Mouse (Mus musculus) MEL (cell line): Measurements from ENCODE around the gene Hist2h2ac. TPM values are rescaled to one million over a fixed set of nuclear protein-coding genes. Genes with fewer than 3 reads are reported as not detected.

ENCODE experiments used
- DNase-seq: peaks from one replicate; pipeline ENCODE4 v3.0.0; 2011; ENCODE audit warnings: low read depth, low spot score
- H3K27ac ChIP-seq: 2 replicates; pipeline ENCODE4 v1.5.1; 2012; ENCODE audit warnings: low read depth, mild to moderate bottlenecking, control low read depth, low read length, moderate library complexity; ENCODE audit not compliant: control insufficient read depth
- H3K27me3 ChIP-seq, 2 experiments: fragments of 150-350 bp in 1 of 2; sonication (generic) in 1 of 2; 2 replicates each; pipeline ENCODE4 v1.6.1; 2012; ENCODE audit warnings: low read length in 2 of 2, mild to moderate bottlenecking in 2 of 2, improper control_type of control experiment in 1 of 2, moderate library complexity in 1 of 2; ENCODE audit not compliant: insufficient read depth in 2 of 2, control insufficient read depth in 1 of 2
- H3K36me3 ChIP-seq, 2 experiments: 2 replicates each; pipeline ENCODE4 v1.6.1; 2012 to 2014; ENCODE audit warnings: low read length in 2 of 2, improper control_type of control experiment in 1 of 2, inconsistent platforms in 1 of 2, mild to moderate bottlenecking in 1 of 2; ENCODE audit not compliant: insufficient read depth in 2 of 2, control insufficient read depth in 1 of 2
- H3K4me1 ChIP-seq, 2 experiments: fragments of 150-350 bp in 1 of 2; sonication (generic) in 1 of 2; 2 replicates each; pipeline ENCODE4 v1.6.1; 2012; ENCODE audit warnings: low read length in 2 of 2, improper control_type of control experiment in 1 of 2, mild to moderate bottlenecking in 1 of 2; ENCODE audit not compliant: insufficient read depth in 2 of 2, control insufficient read depth in 1 of 2
- H3K4me3 ChIP-seq, 2 experiments: fragments of 150-350 bp in 1 of 2; sonication (generic) in 1 of 2; 2 replicates each; pipeline ENCODE4 v1.5.1; 2012; ENCODE audit warnings: low read depth in 2 of 2, low read length in 2 of 2, mild to moderate bottlenecking in 2 of 2, moderate library complexity in 2 of 2, control low read depth in 1 of 2, improper control_type of control experiment in 1 of 2; ENCODE audit not compliant: control insufficient read depth in 1 of 2, insufficient read depth in 1 of 2
- H3K79me2 ChIP-seq: 2 replicates; pipeline ENCODE4 v1.6.1; 2012; ENCODE audit warnings: mild to moderate bottlenecking, low read length, moderate library complexity; ENCODE audit not compliant: control insufficient read depth, poor library complexity, insufficient read depth
- H3K9ac ChIP-seq: 2 replicates; pipeline ENCODE4 v1.6.1; 2012; ENCODE audit warnings: low read depth, mild to moderate bottlenecking, control low read depth, low read length, moderate library complexity; ENCODE audit not compliant: control insufficient read depth, poor library complexity, severe bottlenecking
- H3K9me3 ChIP-seq: fragments of 150-350 bp; sonication (generic); replicated peaks from 2 replicates; pipeline ENCODE4 v1.6.1; 2012; ENCODE audit warnings: mild to moderate bottlenecking, low read length, improper control_type of control experiment, moderate library complexity; ENCODE audit not compliant: insufficient read depth
- CHD1 ChIP-seq: IDR thresholded peaks from 2 replicates; pipeline ENCODE4 v1.6.1; 2012; ENCODE audit warnings: low read depth, mild to moderate bottlenecking, inconsistent platforms, low read length, improper control_type of control experiment
- ELF1 ChIP-seq: IDR thresholded peaks from 2 replicates; pipeline ENCODE4 v1.6.1; 2014; ENCODE audit warnings: low read depth, mild to moderate bottlenecking, inconsistent platforms, low read length, improper control_type of control experiment, moderate library complexity
- GABPA ChIP-seq: IDR thresholded peaks from 2 replicates; pipeline ENCODE4 v1.6.1; 2012; ENCODE audit warnings: low read depth, mild to moderate bottlenecking, inconsistent platforms, low read length, improper control_type of control experiment, moderate library complexity
- MAFK ChIP-seq: IDR thresholded peaks from 2 replicates; pipeline ENCODE4 v1.6.1; 2011; ENCODE audit warnings: low read depth, mild to moderate bottlenecking, low read length, improper control_type of control experiment, borderline replicate concordance
- MAX ChIP-seq: IDR thresholded peaks from 2 replicates; pipeline ENCODE4 v1.6.1; 2011; ENCODE audit warnings: low read length, improper control_type of control experiment
- MEF2A ChIP-seq: IDR thresholded peaks from 2 replicates; pipeline ENCODE4 v1.6.1; 2014; ENCODE audit warnings: low read depth, mild to moderate bottlenecking, inconsistent platforms, low read length, improper control_type of control experiment; ENCODE audit not compliant: poor library complexity, insufficient replicate concordance, severe bottlenecking; ENCODE audit errors: extremely low read depth
- MXI1 ChIP-seq: IDR thresholded peaks from 2 replicates; pipeline ENCODE4 v1.6.1; 2011; ENCODE audit warnings: mild to moderate bottlenecking, low read depth, low read length, improper control_type of control experiment
- MYC ChIP-seq: IDR thresholded peaks from 2 replicates; pipeline ENCODE4 v1.6.1; 2011; ENCODE audit warnings: low read depth, mild to moderate bottlenecking, low read length, improper control_type of control experiment, moderate library complexity
- NRF1 ChIP-seq: IDR thresholded peaks from 2 replicates; pipeline ENCODE4 v1.6.1; 2014; ENCODE audit warnings: low read depth, mild to moderate bottlenecking, inconsistent platforms, low read length, improper control_type of control experiment, moderate library complexity; ENCODE audit not compliant: poor library complexity, insufficient read depth, severe bottlenecking
- POLR2AphosphoS2 ChIP-seq: IDR thresholded peaks from 2 replicates; pipeline ENCODE4 v1.6.1; 2011; ENCODE audit warnings: low read length, improper control_type of control experiment
- RAD21 ChIP-seq: IDR thresholded peaks from 2 replicates; pipeline ENCODE4 v1.6.1; 2011; ENCODE audit warnings: mild to moderate bottlenecking, low read depth, low read length, improper control_type of control experiment
- RCOR1 ChIP-seq: IDR thresholded peaks from 2 replicates; pipeline ENCODE4 v1.6.1; 2012; ENCODE audit warnings: low read depth, mild to moderate bottlenecking, inconsistent platforms, low read length, improper control_type of control experiment
- SIN3A ChIP-seq: IDR thresholded peaks from 2 replicates; pipeline ENCODE4 v1.6.1; 2012; ENCODE audit warnings: low read length, improper control_type of control experiment, inconsistent platforms
- TAL1 ChIP-seq: IDR thresholded peaks from 2 replicates; pipeline ENCODE4 v1.6.1; 2012; ENCODE audit warnings: mild to moderate bottlenecking, inconsistent platforms, low read length, moderate library complexity, mixed read lengths
- UBTF ChIP-seq: IDR thresholded peaks from 2 replicates; pipeline ENCODE4 v1.6.1; 2012; ENCODE audit warnings: low read depth, mild to moderate bottlenecking, inconsistent platforms, low read length, improper control_type of control experiment, moderate library complexity, borderline replicate concordance; ENCODE audit not compliant: insufficient read depth
- USF1 ChIP-seq: IDR thresholded peaks from 2 replicates; pipeline ENCODE4 v1.6.1; 2014; ENCODE audit warnings: low read depth, mild to moderate bottlenecking, inconsistent platforms, low read length, improper control_type of control experiment, moderate library complexity
- ZC3H11A ChIP-seq: IDR thresholded peaks from 2 replicates; pipeline ENCODE4 v1.6.1; 2012; ENCODE audit warnings: low read depth, mild to moderate bottlenecking, inconsistent platforms, low read length, improper control_type of control experiment
- polyA plus RNA-seq, 2 experiments: library from polyadenylated mRNA; stranded (reverse) in 1 of 2; unstranded in 1 of 2; fragments of >175 nt in 1 of 2; fragments of >200 nt in 1 of 2; gene quantifications; 2 replicates each; pipeline versions ENCODE4 v1.2.1 to v1.2.4; 2012; ENCODE audit warnings: low replicate concordance in 2 of 2, low read depth in 1 of 2; ENCODE audit not compliant: insufficient read length in 2 of 2, insufficient read depth in 1 of 2, missing spikeins in 1 of 2
- total RNA-seq: library from RNA; depleted of rRNA; stranded (reverse); fragments of 300-350 nt; gene quantifications from 2 replicates; pipeline ENCODE4 v1.2.3, GENCODE M21; 2012

Gene Hist2h2ac
- total and polyA plus RNA-seq, 3 experiments, result 4.8 to 2,824 TPM; not detected in 1

DNA sequence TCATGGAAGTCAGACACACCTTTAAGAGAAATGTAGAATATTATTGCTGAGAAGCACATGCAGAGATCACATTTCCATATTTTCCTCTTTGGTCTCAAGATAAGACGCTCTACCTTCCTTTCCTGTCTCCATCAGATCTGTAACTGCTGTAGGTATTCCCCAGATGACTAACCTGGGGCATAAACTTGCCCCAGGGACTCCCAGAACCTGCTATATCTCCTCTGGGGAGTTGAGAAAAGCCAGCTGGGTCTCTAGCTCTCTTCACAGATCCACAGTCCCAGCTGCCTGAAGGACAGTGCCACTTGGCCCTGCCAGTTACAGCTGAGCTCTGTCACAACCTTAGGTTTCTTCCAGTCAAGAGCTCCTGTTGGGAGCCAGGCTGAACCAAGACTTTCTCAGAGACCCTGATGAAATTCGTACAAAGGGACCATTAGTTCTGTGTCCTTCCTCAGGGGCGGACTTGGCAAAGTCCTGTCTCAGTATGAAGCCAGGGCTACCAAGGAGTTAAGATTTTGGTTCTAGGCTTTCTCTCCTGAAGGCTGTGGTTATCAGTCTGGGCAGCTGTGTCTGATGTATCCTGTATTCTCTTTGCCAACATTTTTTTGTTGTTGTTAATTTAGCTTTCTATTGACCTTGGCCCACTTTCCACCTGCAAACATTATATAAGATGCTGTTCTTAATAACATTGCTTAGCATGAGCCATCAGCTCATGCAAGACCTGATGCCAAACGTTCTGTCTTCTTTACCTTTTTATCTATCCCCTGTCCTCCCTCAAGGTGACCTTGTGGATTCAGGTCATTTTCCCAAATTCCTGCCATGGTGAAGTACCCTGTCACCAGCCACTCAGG lies 10.5 kb upstream of the Hist2h2ac start:
- no peaks in the 10 kb centered on the region for H3K27me3 ChIP-seq
- H3K27ac ChIP-seq, result no peak overlapping the region
- H3K36me3 ChIP-seq, result peaks cover 0 to 25% of the 10 kb centered on the region in 2 experiments; a peak in 2 of 4 replicates
- TF ChIP-seq MXI1 (no peak), RCOR1 (no peak), TAL1 (peak; percentile 79), USF1 (no peak), GABPA (no peak), RAD21 (no peak)
- peaks cover 11 to 25% of the 10 kb centered on the region in 2 experiments for H3K4me1 ChIP-seq
- no peak overlapping the region for H3K9ac ChIP-seq
- H3K9me3 ChIP-seq, result no peaks in the 10 kb centered on the region
- DNase-seq, result peak; percentile 60
- H3K4me3 ChIP-seq, result no peak overlapping the region
- no peaks in the 10 kb centered on the region for H3K79me2 ChIP-seq

- DNase-seq, result peak; percentile 45
- Histone ChIP-seq H3K9ac (no peak overlapping the region), H3K36me3 (peaks cover 0 to 32% of the 10 kb centered on the region in 2 experiments; a peak in 2 of 4 replicates), H3K27ac (no peak overlapping the region), H3K4me1 (peaks cover 15 to 32% of the 10 kb centered on the region in 2 experiments), H3K9me3 (no peaks in the 10 kb centered on the region), H3K4me3 (no peak overlapping the region), H3K79me2 (no peaks in the 10 kb centered on the region), H3K27me3 (no peaks in the 10 kb centered on the region)
- no peak for TF ChIP-seq MAX
- no peak for TF ChIP-seq POLR2AphosphoS2
- no peak for TF ChIP-seq NRF1
- no peak for TF ChIP-seq MYC
- TF ChIP-seq CHD1, result no peak
These were observed 9.7 kb upstream of the Hist2h2ac start for GRCm38 (mm10) chr3:96230404-96230803.

- TF ChIP-seq ZC3H11A, result no peak
- no peak for TF ChIP-seq TAL1
- TF ChIP-seq MEF2A, result no peak
- TF ChIP-seq ELF1, result no peak
- no peak for TF ChIP-seq MYC
- TF ChIP-seq UBTF, result no peak
- no peak for TF ChIP-seq MAFK
- TF ChIP-seq SIN3A, result no peak
- Histone ChIP-seq H3K4me1 (peaks cover 18 to 44% of the 10 kb centered on the region in 2 experiments), H3K9me3 (no peaks in the 10 kb centered on the region), H3K27me3 (no peaks in the 10 kb centered on the region), H3K27ac (no peak overlapping the region), H3K4me3 (no peak overlapping the region), H3K36me3 (peaks cover 0 to 43% of the 10 kb centered on the region in 2 experiments; a peak in 2 of 4 replicates), H3K9ac (no peak overlapping the region), H3K79me2 (no peaks in the 10 kb centered on the region)
- no peak for DNase-seq
These were observed 8.1 kb upstream of the Hist2h2ac start for GRCm38 (mm10) chr3:96228828-96229227.
